Mouse (Mus musculus) naive thymus-derived CD4-positive, alpha-beta T cell, adult 5 months (primary cell): Measurements from ENCODE around the gene Zfp600. TPM values are rescaled to one million over a fixed set of nuclear protein-coding genes. Genes with fewer than 3 reads are reported as not detected.

Source experiments
- polyA plus RNA-seq: library from polyadenylated mRNA; unstranded; fragments of 100-300 nt; shearing (Covaris generic); gene quantifications from one replicate; pipeline ENCODE4 v1.2.1, GENCODE M21; 2017

The Zfp600 gene
- not detected for polyA plus RNA-seq

DNA sequence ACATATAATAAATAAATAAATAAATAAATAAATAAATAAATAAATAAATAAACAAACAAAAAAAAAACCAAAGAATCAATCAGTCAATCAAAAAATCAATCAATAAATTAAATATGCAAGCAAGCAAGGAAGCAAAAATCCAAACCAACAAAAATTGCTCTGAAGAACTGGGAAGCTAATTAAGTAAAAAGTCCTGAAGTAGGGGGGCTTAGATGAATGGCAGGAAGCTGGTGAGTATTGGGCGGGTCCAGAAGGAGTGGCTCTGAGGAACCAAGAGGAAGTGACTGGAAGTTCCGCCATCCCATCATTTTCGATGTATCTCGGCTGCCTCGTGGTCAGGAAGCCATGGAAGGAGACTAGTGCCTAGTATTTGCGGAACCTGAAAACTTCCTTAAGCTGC lies at the start of gene Zfp600:
Gene Zfp600, plus strand, starts transcription at position 301 of the 400 bp plus-strand sequence.

Other genes starting within 250 kb of the Zfp600 start
- gene Zfp987, start 59.5 kb upstream of the Zfp600 start, polyA plus RNA-seq = 1.3 TPM